Mouse (Mus musculus): ENCODE measurements around the gene Gid4. TPM values are rescaled to one million over a fixed set of nuclear protein-coding genes. Genes with fewer than 3 reads are reported as not detected.

The Gid4 gene
- polyA plus RNA-seq, 1 experiment from 2014 or later = 22.2 TPM

DNA sequence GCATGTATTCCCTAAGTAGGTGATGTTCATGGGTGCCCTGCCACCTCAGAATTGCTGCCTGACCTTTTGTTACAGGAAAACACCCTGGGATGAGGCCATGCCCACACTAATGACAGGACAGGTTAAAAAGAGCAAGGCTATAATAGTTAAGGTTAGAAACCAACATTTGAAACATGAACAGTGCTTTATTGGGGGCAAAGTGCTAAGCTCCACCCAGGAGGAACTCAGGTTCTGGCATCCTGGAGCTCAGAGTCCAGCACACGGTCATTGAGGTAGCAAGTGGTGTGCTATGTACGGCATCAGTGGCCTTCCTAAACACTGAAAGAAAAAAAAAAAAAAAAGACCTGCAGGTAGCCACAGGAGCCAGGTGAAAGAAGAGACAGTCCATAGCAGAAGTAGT lies 29.0 kb upstream of the Gid4 start:
- H3K36me3 ChIP-seq (ENCODE audit: control insufficient read depth, insufficient read depth, low read length) = no peaks in the 10 kb centered on the region
- 94% methylated on average over 2 of the region's 2 CpGs for WGBS

DNA sequence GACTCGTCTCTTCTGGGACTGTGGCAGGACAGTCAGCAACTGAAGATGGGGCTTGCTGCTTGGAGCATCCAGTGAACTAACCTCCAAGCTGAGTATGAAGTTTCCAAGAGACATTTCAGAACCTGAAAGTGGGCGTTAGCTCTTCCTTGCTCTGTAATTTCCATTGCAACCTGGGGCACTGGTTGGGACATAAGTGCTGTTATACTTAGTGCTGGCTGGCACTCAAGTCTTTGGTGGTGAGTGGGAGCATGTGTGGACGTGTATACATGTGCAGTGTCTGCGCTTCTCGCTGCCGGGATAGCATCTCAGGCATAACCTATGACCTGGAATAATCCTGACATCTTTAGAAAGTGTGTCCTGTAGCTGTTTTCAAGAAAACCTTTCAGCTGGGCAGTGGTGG lies 25.6 kb upstream of the Gid4 start:
- no peaks in the 10 kb centered on the region for H3K36me3 ChIP-seq (ENCODE audit: control insufficient read depth, insufficient read depth, low read length)
- H3K9ac ChIP-seq (ENCODE audit: low read depth, low read length) = no peak overlapping the region
- ATAC-seq = no peak
- H3K4me1 ChIP-seq (ENCODE audit: control insufficient read depth, insufficient read depth, low read depth, low read length) = no peaks in the 10 kb centered on the region
- no peak overlapping the region for H3K4me2 ChIP-seq (ENCODE audit: low read length)
- no peaks in the 10 kb centered on the region for H3K9me3 ChIP-seq (ENCODE audit: control insufficient read depth, low read length)
- no peak overlapping the region for H3K27ac ChIP-seq (ENCODE audit: low read depth, low read length)
- no peak overlapping the region for H3K4me3 ChIP-seq (ENCODE audit: low read length)
- WGBS = 84% methylated on average over 6 of the region's 6 CpGs
- no peaks in the 10 kb centered on the region for H3K27me3 ChIP-seq (replicated peaks; ENCODE audit: control insufficient read depth, insufficient read depth, low read length)

More for the DNA sequence above, 29.0 kb upstream of the Gid4 start:
- ATAC-seq = no peak
- H3K4me3 ChIP-seq (ENCODE audit: low read length) = no peak overlapping the region
- no peak overlapping the region for H3K27ac ChIP-seq (ENCODE audit: low read depth, low read length)
- no peak overlapping the region for H3K4me2 ChIP-seq (ENCODE audit: low read length)
- peaks cover 18% of the 10 kb centered on the region for H3K4me1 ChIP-seq (ENCODE audit: control insufficient read depth, insufficient read depth, low read depth, low read length)
- no peak overlapping the region for H3K9ac ChIP-seq (ENCODE audit: low read depth, low read length)
- H3K9me3 ChIP-seq (ENCODE audit: control insufficient read depth, low read length) = no peaks in the 10 kb centered on the region
- H3K27me3 ChIP-seq (replicated peaks; ENCODE audit: control insufficient read depth, insufficient read depth, low read length) = no peaks in the 10 kb centered on the region

DNA sequence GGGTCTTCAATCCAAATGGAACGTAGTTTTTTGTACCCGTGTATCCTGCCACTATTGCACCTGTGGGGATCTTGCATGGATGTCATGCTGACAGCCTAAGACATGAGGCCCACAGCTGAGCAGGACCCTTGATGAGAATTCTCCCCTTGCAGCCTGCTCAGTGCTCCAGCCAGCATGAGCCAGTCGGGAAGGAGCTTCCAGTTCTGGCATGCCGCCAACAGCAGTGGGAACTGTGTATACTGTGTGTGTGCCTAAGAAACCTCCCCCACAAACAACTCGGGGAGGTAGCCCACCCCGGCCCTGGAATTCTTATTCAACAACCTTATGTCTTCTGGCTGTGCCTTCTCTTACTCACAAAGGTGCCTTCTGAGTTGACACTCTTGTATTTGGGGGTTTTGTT lies 20.4 kb upstream of the Gid4 start:
- WGBS = 57% methylated on average over 6 of the region's 6 CpGs
- Histone ChIP-seq H3K4me1 (ENCODE audit: control insufficient read depth, insufficient read depth, low read depth, low read length) (0 out of 2 replicates have a peak, but pooled peaks cover 3% of the 10 kb centered on the region), H3K36me3 (ENCODE audit: control insufficient read depth, insufficient read depth, low read length) (peaks cover 8% of the 10 kb centered on the region), H3K27me3 (replicated peaks; ENCODE audit: control insufficient read depth, insufficient read depth, low read length) (no peaks in the 10 kb centered on the region), H3K9me3 (ENCODE audit: control insufficient read depth, low read length) (no peaks in the 10 kb centered on the region), H3K27ac (ENCODE audit: low read depth, low read length) (no peak overlapping the region), H3K4me2 (ENCODE audit: low read length) (no peak overlapping the region), H3K9ac (ENCODE audit: low read depth, low read length) (no peak overlapping the region), H3K4me3 (ENCODE audit: low read length) (no peak overlapping the region)
- peak; percentile 50; the same call in 1 of the 2 replicates for ATAC-seq

DNA sequence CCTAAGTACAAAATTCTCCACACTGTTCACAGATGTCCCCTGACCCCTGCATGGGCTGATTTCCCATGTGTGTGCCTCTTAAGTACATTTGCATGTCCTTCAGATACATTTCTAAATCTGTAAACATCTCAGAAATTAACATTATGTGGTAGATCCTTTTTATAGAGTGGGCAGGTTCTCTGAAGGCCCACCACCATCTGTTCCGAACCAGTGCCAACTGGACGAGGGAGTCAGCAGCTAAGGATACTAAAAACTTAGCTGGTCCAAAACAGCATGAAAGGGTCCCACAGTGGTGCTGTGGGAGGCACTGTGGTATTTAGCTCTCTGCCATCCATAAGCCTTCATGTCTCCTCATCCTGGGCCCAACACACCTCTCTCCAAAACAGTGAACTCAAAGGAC lies 19.8 kb upstream of the Gid4 start:
- Histone ChIP-seq H3K4me3 (ENCODE audit: low read length) (no peak overlapping the region), H3K9ac (ENCODE audit: low read depth, low read length) (no peak overlapping the region), H3K36me3 (ENCODE audit: control insufficient read depth, insufficient read depth, low read length) (peaks cover 8% of the 10 kb centered on the region), H3K9me3 (ENCODE audit: control insufficient read depth, low read length) (no peaks in the 10 kb centered on the region), H3K27me3 (replicated peaks; ENCODE audit: control insufficient read depth, insufficient read depth, low read length) (no peaks in the 10 kb centered on the region), H3K4me1 (ENCODE audit: control insufficient read depth, insufficient read depth, low read depth, low read length) (0 out of 2 replicates have a peak, but pooled peaks cover 3% of the 10 kb centered on the region), H3K4me2 (ENCODE audit: low read length) (no peak overlapping the region), H3K27ac (ENCODE audit: low read depth, low read length) (no peak overlapping the region; the same call in 1 of the 2 replicates)
- no peak for ATAC-seq
- 86% methylated on average over 2 of the region's 2 CpGs for WGBS

DNA sequence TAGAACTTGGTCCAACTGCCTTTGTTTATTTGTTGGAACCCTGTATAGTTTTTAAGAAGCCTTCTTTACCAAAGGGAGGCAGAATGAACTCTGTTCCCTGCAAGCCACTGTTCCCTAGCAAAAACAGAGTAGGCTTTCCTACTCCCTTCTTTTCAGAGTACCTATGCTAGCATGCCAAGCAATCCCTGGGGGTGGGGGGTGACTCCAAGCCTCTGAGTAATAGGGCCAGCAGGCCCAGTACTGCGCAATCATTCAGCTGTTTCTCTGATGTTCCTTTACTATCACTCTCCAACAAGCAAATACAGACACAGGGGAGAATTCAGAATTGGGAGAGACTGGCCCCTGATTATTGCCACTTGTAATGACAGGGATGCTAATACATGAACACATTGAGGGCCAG lies 10.3 kb upstream of the Gid4 start:
- no peak overlapping the region for H3K4me3 ChIP-seq (ENCODE audit: low read length)
- 100% methylated on average over 1 of the region's 1 CpGs for WGBS
- no peak overlapping the region for H3K27ac ChIP-seq (ENCODE audit: low read depth, low read length)
- no peak overlapping the region for H3K9ac ChIP-seq (ENCODE audit: low read depth, low read length)
- H3K27me3 ChIP-seq (replicated peaks; ENCODE audit: control insufficient read depth, insufficient read depth, low read length) = no peaks in the 10 kb centered on the region
- H3K4me2 ChIP-seq (ENCODE audit: low read length) = no peak overlapping the region
- ATAC-seq = no peak
- no peaks in the 10 kb centered on the region for H3K9me3 ChIP-seq (ENCODE audit: control insufficient read depth, low read length)
- no peaks in the 10 kb centered on the region for H3K4me1 ChIP-seq (ENCODE audit: control insufficient read depth, insufficient read depth, low read depth, low read length)
- H3K36me3 ChIP-seq (ENCODE audit: control insufficient read depth, insufficient read depth, low read length) = peaks cover 24% of the 10 kb centered on the region

DNA sequence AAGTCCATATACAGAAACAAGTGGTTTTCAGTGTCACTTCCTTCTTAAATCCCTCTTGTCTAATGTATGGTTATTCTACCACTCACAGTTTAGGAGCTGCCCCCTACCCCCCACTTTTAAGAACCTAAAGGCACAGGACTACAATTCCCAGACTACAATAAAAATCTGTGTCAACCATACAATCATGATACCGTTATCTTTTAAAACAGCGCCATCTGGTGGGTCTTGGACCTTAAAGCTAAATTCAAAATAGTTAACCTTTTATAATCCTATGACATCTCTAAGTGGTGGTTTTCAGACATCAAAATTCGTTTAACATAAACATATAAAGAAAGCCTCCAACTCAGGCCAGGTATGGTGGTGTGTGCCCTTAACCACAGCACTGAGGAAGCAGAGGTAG lies 4.8 kb upstream of the Gid4 start:
- H3K27ac ChIP-seq (ENCODE audit: low read depth, low read length) = no peak overlapping the region
- no peak overlapping the region for H3K4me2 ChIP-seq (ENCODE audit: low read length)
- no peak overlapping the region for H3K4me3 ChIP-seq (ENCODE audit: low read length)
- no peaks in the 10 kb centered on the region for H3K9me3 ChIP-seq (ENCODE audit: control insufficient read depth, low read length)
- 10% methylated on average over 3 of the region's 3 CpGs for WGBS
- ATAC-seq = no peak
- no peak overlapping the region for H3K9ac ChIP-seq (ENCODE audit: low read depth, low read length)
- peaks cover 12% of the 10 kb centered on the region for H3K4me1 ChIP-seq (ENCODE audit: control insufficient read depth, insufficient read depth, low read depth, low read length)
- peaks cover 4% of the 10 kb centered on the region for H3K36me3 ChIP-seq (ENCODE audit: control insufficient read depth, insufficient read depth, low read length)
- H3K27me3 ChIP-seq (replicated peaks; ENCODE audit: control insufficient read depth, insufficient read depth, low read length) = no peaks in the 10 kb centered on the region

DNA sequence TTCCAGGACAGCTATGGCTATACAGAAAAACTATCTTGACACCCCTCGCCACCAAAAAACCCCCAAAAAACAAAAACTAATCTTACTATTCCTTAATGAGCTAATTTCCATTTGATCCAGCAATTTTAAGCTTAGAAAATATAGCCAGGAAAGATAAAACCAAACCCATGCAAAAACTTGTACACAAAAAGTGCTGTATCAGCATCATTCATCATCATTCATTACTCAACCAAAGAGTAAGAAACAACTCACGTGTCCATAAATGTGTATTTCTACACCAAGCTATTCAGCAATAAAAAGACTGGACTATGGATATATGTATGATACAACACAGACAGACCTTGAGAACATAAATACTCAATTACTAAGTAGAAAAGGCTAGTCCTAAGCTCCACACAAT lies 4.0 kb upstream of the Gid4 start:
- H3K4me2 ChIP-seq (ENCODE audit: low read length) = no peak overlapping the region
- H3K27me3 ChIP-seq (replicated peaks; ENCODE audit: control insufficient read depth, insufficient read depth, low read length) = no peaks in the 10 kb centered on the region
- no peak overlapping the region for H3K27ac ChIP-seq (ENCODE audit: low read depth, low read length)
- H3K9ac ChIP-seq (ENCODE audit: low read depth, low read length) = no peak overlapping the region
- H3K36me3 ChIP-seq (ENCODE audit: control insufficient read depth, insufficient read depth, low read length) = no peaks in the 10 kb centered on the region
- H3K4me1 ChIP-seq (ENCODE audit: control insufficient read depth, insufficient read depth, low read depth, low read length) = peaks cover 12% of the 10 kb centered on the region
- no peak for ATAC-seq
- no peak overlapping the region for H3K4me3 ChIP-seq (ENCODE audit: low read length)
- 91% methylated on average over 2 of the region's 2 CpGs for whole genome bisulfite sequencing
- H3K9me3 ChIP-seq (ENCODE audit: control insufficient read depth, low read length) = no peaks in the 10 kb centered on the region

DNA sequence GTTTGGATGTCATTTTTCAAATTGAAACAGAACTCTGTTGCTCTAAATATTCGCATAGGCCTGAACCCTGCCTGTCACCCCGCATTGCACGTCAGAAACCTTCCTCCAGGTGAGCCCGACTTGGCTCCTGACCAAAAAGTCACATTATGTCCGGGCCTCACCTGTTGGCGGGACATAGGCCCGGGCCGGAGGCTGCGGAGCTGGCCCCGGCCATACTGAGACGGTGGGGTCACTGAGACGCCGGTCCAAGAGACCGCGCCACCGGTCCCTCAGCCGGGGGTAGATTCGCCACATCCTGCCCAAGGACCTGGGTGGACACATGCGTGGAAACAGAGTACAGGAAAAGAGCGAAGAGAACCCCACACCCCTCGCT lies 369 bp upstream of the Gid4 start:
- Histone ChIP-seq H3K27ac (ENCODE audit: low read depth, low read length) (peak overlapping the region; percentile 72), H3K9ac (ENCODE audit: low read depth, low read length) (peak overlapping the region; percentile 82), H3K27me3 (replicated peaks; ENCODE audit: control insufficient read depth, insufficient read depth, low read length) (no peaks in the 10 kb centered on the region), H3K9me3 (ENCODE audit: control insufficient read depth, low read length) (no peaks in the 10 kb centered on the region), H3K4me3 (ENCODE audit: low read length) (peak overlapping the region; percentile 80), H3K36me3 (ENCODE audit: control insufficient read depth, insufficient read depth, low read length) (no peaks in the 10 kb centered on the region), H3K4me2 (ENCODE audit: low read length) (peak overlapping the region; percentile 82), H3K4me1 (ENCODE audit: control insufficient read depth, insufficient read depth, low read depth, low read length) (peaks cover 23% of the 10 kb centered on the region)
- WGBS = 0% methylated on average over 21 of the region's 21 CpGs
- ATAC-seq = no peak; the same call in 1 of the 2 replicates

DNA sequence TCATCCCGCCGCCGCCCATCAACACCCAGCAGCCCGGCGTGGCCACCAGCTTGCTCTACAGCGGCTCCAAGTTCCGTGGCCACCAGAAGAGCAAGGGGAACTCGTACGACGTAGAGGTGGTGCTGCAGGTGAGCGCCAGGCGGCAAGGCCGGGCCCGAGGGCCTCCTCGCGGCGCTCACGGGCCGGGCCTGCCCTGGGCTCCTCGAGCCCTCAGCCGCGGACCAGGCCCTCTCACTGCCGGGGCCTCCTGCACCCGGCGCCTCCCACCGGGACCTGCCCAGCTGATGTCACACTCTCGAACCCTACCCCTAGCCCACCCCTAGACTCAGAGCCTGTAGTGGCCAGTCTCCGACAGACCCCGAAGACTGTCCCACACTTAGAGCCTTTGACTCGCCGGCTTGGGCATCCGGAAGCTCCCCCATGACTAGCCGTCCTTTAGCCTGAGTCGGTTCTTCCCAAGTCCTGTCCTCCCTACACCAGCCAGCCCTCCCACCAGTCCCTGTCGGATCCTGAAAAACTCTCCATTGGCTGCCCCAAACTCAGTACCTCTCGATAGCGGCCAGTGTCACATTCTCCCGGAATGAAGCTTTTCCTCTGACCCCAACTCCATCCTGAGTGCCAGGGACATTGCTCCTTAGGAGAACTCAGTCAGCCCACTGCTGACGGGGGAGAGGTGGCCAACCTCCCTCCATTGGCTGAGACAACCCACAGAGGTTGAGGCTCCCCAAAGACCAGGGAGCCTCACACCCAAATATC lies 950 bp downstream of the Gid4 start, which contains the start of gene Atpaf2:
Gene Atpaf2, minus strand, starts transcription at position 741 of the 756 bp plus-strand sequence.
- Histone ChIP-seq H3K4me3 (ENCODE audit: low read length) (peak within 1 kb of the TSS; percentile 80), H3K4me2 (ENCODE audit: low read length) (peak within 1 kb of the TSS; percentile 76), H3K27me3 (replicated peaks; ENCODE audit: control insufficient read depth, insufficient read depth, low read length) (no peaks in the 10 kb centered on the region), H3K9ac (ENCODE audit: low read depth, low read length) (peak within 1 kb of the TSS; percentile 88), H3K36me3 (ENCODE audit: control insufficient read depth, insufficient read depth, low read length) (no peaks in the 10 kb centered on the region), H3K4me1 (ENCODE audit: control insufficient read depth, insufficient read depth, low read depth, low read length) (peaks cover 23% of the 10 kb centered on the region), H3K9me3 (ENCODE audit: control insufficient read depth, low read length) (no peaks in the 10 kb centered on the region), H3K27ac (ENCODE audit: low read depth, low read length) (peak within 1 kb of the TSS; percentile 88)
- peak; percentile 46 for ATAC-seq
- WGBS = under 1% methylated on average over 35 of the region's 39 CpGs
